Mouse (Mus musculus): ENCODE measurements at regions not wholly inside any gene's neighbourhood (a gene's known extent, or its start where the extent isn't known, plus 50 kb on each side); places are given as distances from the start of the nearest gene placed in this dataset.

DNA sequence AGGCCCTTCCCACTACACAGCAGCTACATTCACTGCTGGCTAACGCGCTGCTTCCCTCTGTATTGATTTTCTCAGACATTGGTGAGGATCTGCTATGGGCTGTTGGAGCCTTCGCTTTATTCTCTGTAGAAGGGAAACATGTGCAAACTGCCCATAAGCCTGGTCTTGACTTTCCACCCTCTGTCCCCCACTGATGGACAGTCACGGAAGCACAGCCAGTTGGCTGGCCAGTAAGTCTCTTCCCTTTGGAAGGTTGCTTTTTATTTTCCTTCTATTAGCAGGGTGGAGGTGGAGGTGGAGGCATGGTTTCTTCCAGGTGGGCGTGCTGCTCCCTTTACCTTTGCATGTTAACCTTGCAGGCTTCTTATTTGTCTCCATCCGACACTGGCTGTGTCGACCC lies 51.1 kb upstream of the Osr1 start:
- H3K27me3 ChIP-seq (replicated peaks): no peaks in the 10 kb centered on the region
- DNase-seq (ENCODE audit: extremely low read depth): no peak
- H3K4me3 ChIP-seq (replicated peaks in 1 of 3; ENCODE audit: low read depth in 2 of 3, low read length in 2 of 3, poor library complexity in 1 of 3): no peak overlapping the region
- dilution Hi-C loops (cut with MboI; ENCODE audit: extremely low pct_ligation_motif_present, extremely low pct_unique_long_range_greater_than_20kb, low sequenced_read_pairs): no loop called here
- H3K9ac ChIP-seq (ENCODE audit: insufficient read depth, low read depth): no peak overlapping the region
- no peaks in the 10 kb centered on the region for H3K79me2 ChIP-seq (replicated peaks; ENCODE audit: control insufficient read depth, extremely low read depth, insufficient read depth, poor library complexity, severe bottlenecking)
- TF ChIP-seq KAT2A (IDR thresholded peaks at IDR 0.05; ENCODE audit: insufficient replicate concordance, low read length) (no peak), POLR2A (IDR thresholded peaks at IDR 0.05; ENCODE audit: low read depth, low read length) (no peak), JUND (conservative IDR thresholded peaks at IDR 0.05; ENCODE audit: low read depth, low read length) (no peak), HCFC1 (IDR thresholded peaks at IDR 0.05; ENCODE audit: low read depth, low read length) (no peak), EP300 (IDR thresholded peaks at IDR 0.05; ENCODE audit: low read length) (no peak), E2F4 (IDR thresholded peaks at IDR 0.05; ENCODE audit: insufficient replicate concordance, low read depth, low read length) (no peak), ZMIZ1 (IDR thresholded peaks at IDR 0.05; ENCODE audit: low read depth, low read length) (no peak)
- no peak overlapping the region for H3K27ac ChIP-seq (ENCODE audit: insufficient read depth, low read depth)
- no peak overlapping the region for H3K4me2 ChIP-seq (ENCODE audit: insufficient read depth, low read depth, poor library complexity, severe bottlenecking)
- peaks cover 0 to 4% of the 10 kb centered on the region in 2 experiments; a peak in 1 of 4 replicates for H3K4me1 ChIP-seq (ENCODE audit: control insufficient read depth in 1 of 2, insufficient read depth in 2 of 2)
- H3K9me3 ChIP-seq (replicated peaks; ENCODE audit: low read length): no peaks in the 10 kb centered on the region
- in situ Hi-C loops (cut with MboI; ENCODE audit: low pct_ligation_motif_present, low pct_unique_long_range_greater_than_20kb, low sequenced_read_pairs): no loop called here
- H3K36me3 ChIP-seq (replicated peaks in 1 of 2; ENCODE audit: control insufficient read depth in 1 of 2, insufficient read depth in 1 of 2, low read length in 1 of 2): no peaks in the 10 kb centered on the region

GRCm38 (mm10) chr12:9519346-9519745 lies 50.6 kb upstream of the Osr1 start:
- no peak overlapping the region for H3K4me2 ChIP-seq (ENCODE audit: insufficient read depth, low read depth, poor library complexity, severe bottlenecking)
- no peak for DNase-seq (ENCODE audit: extremely low read depth)
- in situ Hi-C loops (cut with MboI; ENCODE audit: low pct_ligation_motif_present, low pct_unique_long_range_greater_than_20kb, low sequenced_read_pairs) (no loop called here), dilution Hi-C loops (cut with MboI; ENCODE audit: extremely low pct_ligation_motif_present, extremely low pct_unique_long_range_greater_than_20kb, low sequenced_read_pairs) (no loop called here)
- H3K9me3 ChIP-seq (replicated peaks; ENCODE audit: low read length): no peaks in the 10 kb centered on the region
- H3K79me2 ChIP-seq (replicated peaks; ENCODE audit: control insufficient read depth, extremely low read depth, insufficient read depth, poor library complexity, severe bottlenecking): no peaks in the 10 kb centered on the region
- no peak overlapping the region for H3K4me3 ChIP-seq (replicated peaks in 1 of 3; ENCODE audit: low read depth in 2 of 3, low read length in 2 of 3, poor library complexity in 1 of 3)
- H3K36me3 ChIP-seq (replicated peaks in 1 of 2; ENCODE audit: control insufficient read depth in 1 of 2, insufficient read depth in 1 of 2, low read length in 1 of 2): no peaks in the 10 kb centered on the region
- H3K27me3 ChIP-seq (replicated peaks): no peaks in the 10 kb centered on the region
- no peak overlapping the region for H3K9ac ChIP-seq (ENCODE audit: insufficient read depth, low read depth)
- no peaks in the 10 kb centered on the region for H3K4me1 ChIP-seq (ENCODE audit: control insufficient read depth in 1 of 2, insufficient read depth in 2 of 2)
- TF ChIP-seq EP300 (IDR thresholded peaks at IDR 0.05; ENCODE audit: low read length) (no peak), USF2 (conservative IDR thresholded peaks at IDR 0.05; ENCODE audit: low read depth, low read length) (no peak), ETS1 (conservative IDR thresholded peaks at IDR 0.05; ENCODE audit: low read depth, low read length) (no peak), RAD21 (IDR thresholded peaks at IDR 0.05; ENCODE audit: low read depth, low read length) (no peak), KAT2A (IDR thresholded peaks at IDR 0.05; ENCODE audit: insufficient replicate concordance, low read length) (no peak), MYC (IDR thresholded peaks at IDR 0.05; ENCODE audit: low read depth, low read length) (no peak), BHLHE40 (IDR thresholded peaks at IDR 0.05; ENCODE audit: low read depth, low read length) (no peak), CTCF (conservative IDR thresholded peaks at IDR 0.05 in 1 of 2, IDR thresholded peaks at IDR 0.05 in 1 of 2; ENCODE audit: low read depth in 2 of 2, low read length in 2 of 2) (no peak), MAFK (IDR thresholded peaks at IDR 0.05; ENCODE audit: insufficient replicate concordance, low read length) (no peak), NRF1 (IDR thresholded peaks at IDR 0.05; ENCODE audit: low read depth, low read length) (no peak)
- H3K27ac ChIP-seq (ENCODE audit: insufficient read depth, low read depth): no peak overlapping the region
